Mouse (Mus musculus) midbrain, embryonic 10.5 days (tissue): ENCODE data around the gene Rcor2. TPM values are rescaled to one million over a fixed set of nuclear protein-coding genes. Genes with fewer than 3 reads are reported as not detected.

Experiments
- DNase-seq: peaks from one replicate; pipeline ENCODE4 v3.0.0-alpha.2; 2017; ENCODE audit warnings: low spot score
- H3K27ac ChIP-seq: fragments of 300-500 bp; sonication (generic); replicated peaks from 2 replicates; pipeline ENCODE4 v1.5.1; 2016; ENCODE audit warnings: mild to moderate bottlenecking
- H3K27me3 ChIP-seq: fragments of 300-500 bp; sonication (generic); 2 replicates; pipeline ENCODE4 v1.6.1; 2016; ENCODE audit warnings: low read depth, mild to moderate bottlenecking; ENCODE audit not compliant: poor library complexity, severe bottlenecking
- H3K36me3 ChIP-seq: fragments of 300-500 bp; sonication (generic); 2 replicates; pipeline ENCODE4 v1.6.1; 2016; ENCODE audit warnings: mild to moderate bottlenecking, moderate library complexity
- H3K4me1 ChIP-seq: fragments of 300-500 bp; sonication (generic); 2 replicates; pipeline ENCODE4 v1.6.1; 2016
- H3K4me3 ChIP-seq: fragments of 300-500 bp; sonication (generic); 2 replicates; pipeline ENCODE4 v1.5.1; 2016; ENCODE audit warnings: mild to moderate bottlenecking, moderate library complexity
- H3K9me3 ChIP-seq: fragments of 300-500 bp; sonication (generic); replicated peaks from 2 replicates; pipeline ENCODE4 v1.6.1; 2016; ENCODE audit warnings: mild to moderate bottlenecking
- WGBS: fragments of 180-500 bp; shearing (Covaris S2); methylation state at CpG from one replicate; pipeline ENCODE4 v1.1.7; 2016; 5-methylcytosine and 5-hydroxymethylcytosine counted together
- polyA plus RNA-seq: library from polyadenylated mRNA; unstranded; fragments of >200 nt; fragmentation: Nextera tagmentation; extraction: Ambion mirVana; gene quantifications from 2 replicates; pipeline ENCODE4 v1.2.1, GENCODE M21; 2016

The Rcor2 gene
- polyA plus RNA-seq, 1 experiment from 2014 or later, result 62.2 TPM

DNA sequence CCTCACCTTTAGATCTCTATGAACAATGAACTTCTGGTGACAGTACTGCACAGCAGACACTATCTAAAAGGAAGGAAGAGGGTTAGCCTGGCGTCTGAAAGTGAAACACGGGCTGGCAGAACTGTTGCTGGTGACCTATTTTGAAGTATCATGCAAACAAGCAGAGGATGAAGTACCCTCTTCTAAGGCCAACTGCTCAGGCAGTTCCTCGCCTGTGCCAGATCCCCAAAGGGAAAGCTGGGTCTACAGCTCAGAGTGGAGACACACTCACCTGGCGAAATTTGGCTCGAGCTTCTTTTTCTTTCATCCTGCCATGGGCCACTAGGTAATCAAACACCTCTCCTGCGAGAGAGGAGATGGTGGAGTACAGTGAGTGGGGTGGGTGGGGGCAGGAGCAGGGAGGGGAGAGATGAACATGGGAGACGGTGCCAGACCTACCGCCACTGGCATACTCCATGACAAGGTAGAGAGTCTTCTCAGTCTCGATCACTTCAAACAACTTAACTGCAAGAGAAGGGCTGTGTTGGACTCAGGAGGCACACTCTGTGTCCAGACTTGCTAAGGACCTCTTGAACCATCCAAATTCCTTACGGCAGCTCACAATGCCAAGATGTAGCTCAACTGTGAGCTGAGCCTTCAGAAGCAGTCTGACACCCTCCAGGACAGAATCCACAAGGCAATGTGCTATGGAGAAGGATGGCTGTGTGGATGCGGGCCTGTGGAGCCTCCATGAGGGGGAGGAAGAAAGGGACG is 19.6 kb downstream of the Rcor2 start:
- Histone ChIP-seq H3K9me3 (no peaks in the 10 kb centered on the region), H3K4me3 (no peak overlapping the region), H3K4me1 (no peaks in the 10 kb centered on the region), H3K27me3 (no peaks in the 10 kb centered on the region), H3K36me3 (peaks cover 85% of the 10 kb centered on the region), H3K27ac (no peak overlapping the region)
- 93% methylated on average over 12 of the region's 12 CpGs for WGBS
- DNase-seq, result no peak

DNA sequence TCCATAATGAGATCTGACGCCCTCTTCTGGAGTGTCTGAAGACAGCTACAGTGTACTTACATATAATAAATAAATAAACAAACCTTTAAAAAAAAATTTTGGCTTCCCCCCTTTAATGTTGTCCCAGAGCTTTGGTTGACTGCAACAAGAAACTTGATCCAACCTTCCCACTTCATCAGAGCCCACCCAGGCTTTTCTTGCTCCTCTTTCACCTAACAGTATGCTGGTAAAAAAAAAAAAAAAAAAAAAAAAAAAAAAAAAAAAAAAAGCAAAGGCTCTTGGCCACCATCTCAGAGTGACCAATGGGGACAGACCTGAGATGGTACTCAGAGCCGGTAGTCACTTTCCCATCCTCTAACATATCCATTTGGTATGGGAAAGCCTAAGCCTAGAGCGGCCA is 21.2 kb downstream of the Rcor2 start:
- WGBS, result 85% methylated on average over 3 of the region's 3 CpGs
- 0 out of 2 replicates have a peak, but pooled peaks cover 4% of the 10 kb centered on the region for H3K4me1 ChIP-seq
- no peaks in the 10 kb centered on the region for H3K27me3 ChIP-seq
- H3K9me3 ChIP-seq, result no peaks in the 10 kb centered on the region
- DNase-seq, result no peak
- peaks cover 70% of the 10 kb centered on the region for H3K36me3 ChIP-seq
- no peak overlapping the region for H3K27ac ChIP-seq
- H3K4me3 ChIP-seq, result no peak overlapping the region

- H3K4me1 ChIP-seq, result peaks cover 10% of the 10 kb centered on the region
- no peaks in the 10 kb centered on the region for H3K9me3 ChIP-seq
- no peak overlapping the region for H3K27ac ChIP-seq
- WGBS, result 81% methylated on average over 2 of the region's 2 CpGs
- DNase-seq, result no peak
- H3K27me3 ChIP-seq, result no peaks in the 10 kb centered on the region
- H3K36me3 ChIP-seq, result peaks cover 55% of the 10 kb centered on the region
- no peak overlapping the region for H3K4me3 ChIP-seq
Measured at GRCm38 (mm10) chr19:7289767-7290166, 22.6 kb downstream of the Rcor2 start.

GRCm38 (mm10) chr19:7291958-7292709 is 25.0 kb downstream of the Rcor2 start:
- H3K4me3 ChIP-seq, result no peak overlapping the region
- H3K9me3 ChIP-seq, result no peaks in the 10 kb centered on the region
- 87% methylated on average over 7 of the region's 7 CpGs for whole genome bisulfite sequencing
- H3K27me3 ChIP-seq, result no peaks in the 10 kb centered on the region
- no peak for DNase-seq
- H3K4me1 ChIP-seq, result peaks cover 17% of the 10 kb centered on the region
- no peak overlapping the region for H3K27ac ChIP-seq
- peaks cover 51% of the 10 kb centered on the region for H3K36me3 ChIP-seq

DNA sequence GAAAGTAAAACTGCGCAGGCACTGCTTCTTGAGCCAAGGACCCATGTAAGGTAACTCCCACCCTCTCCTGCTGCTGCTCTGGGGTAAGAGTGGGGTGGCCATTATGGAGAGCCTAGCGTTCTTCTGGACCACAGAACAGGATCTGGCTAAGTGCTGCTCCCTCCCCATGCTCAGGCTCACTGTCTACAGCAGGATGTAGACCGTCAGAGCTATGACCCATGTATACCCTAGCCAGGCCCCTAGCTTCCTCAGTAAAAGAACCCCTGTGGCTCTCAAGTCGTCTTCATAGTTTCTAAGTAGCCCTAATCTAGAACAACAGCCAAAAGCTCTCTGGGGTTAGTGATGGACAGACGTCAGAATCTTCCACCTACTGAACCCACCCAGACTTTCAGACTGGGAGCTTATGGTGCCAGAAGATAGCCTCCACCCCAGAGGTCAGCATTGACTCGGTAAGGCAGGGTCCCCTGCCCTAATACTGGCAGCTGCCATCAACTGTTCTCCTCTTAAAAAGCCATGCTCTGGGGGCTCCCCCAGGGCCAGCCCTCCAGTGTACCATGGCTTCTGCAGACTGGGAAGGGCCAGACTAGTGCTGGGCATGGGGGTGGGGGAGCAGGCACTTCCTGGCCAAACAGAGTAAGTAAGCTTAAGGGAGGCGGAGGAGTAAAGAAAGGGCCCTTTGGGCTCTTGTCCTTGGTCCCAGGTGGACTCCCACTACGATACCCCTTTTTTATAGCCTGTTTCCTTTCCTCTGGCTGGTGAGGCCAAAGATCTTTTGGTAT is 27.2 kb downstream of the Rcor2 start:
- no peaks in the 10 kb centered on the region for H3K27me3 ChIP-seq
- peaks cover 44% of the 10 kb centered on the region for H3K36me3 ChIP-seq
- H3K9me3 ChIP-seq, result no peaks in the 10 kb centered on the region
- peaks cover 17% of the 10 kb centered on the region for H3K4me1 ChIP-seq
- DNase-seq, result no peak
- H3K27ac ChIP-seq, result 0 out of 2 replicates have a peak overlapping the region, but pooled peaks have one; percentile 25
- H3K4me3 ChIP-seq, result no peak overlapping the region
- 75% methylated on average over 8 of the region's 8 CpGs for WGBS

DNA sequence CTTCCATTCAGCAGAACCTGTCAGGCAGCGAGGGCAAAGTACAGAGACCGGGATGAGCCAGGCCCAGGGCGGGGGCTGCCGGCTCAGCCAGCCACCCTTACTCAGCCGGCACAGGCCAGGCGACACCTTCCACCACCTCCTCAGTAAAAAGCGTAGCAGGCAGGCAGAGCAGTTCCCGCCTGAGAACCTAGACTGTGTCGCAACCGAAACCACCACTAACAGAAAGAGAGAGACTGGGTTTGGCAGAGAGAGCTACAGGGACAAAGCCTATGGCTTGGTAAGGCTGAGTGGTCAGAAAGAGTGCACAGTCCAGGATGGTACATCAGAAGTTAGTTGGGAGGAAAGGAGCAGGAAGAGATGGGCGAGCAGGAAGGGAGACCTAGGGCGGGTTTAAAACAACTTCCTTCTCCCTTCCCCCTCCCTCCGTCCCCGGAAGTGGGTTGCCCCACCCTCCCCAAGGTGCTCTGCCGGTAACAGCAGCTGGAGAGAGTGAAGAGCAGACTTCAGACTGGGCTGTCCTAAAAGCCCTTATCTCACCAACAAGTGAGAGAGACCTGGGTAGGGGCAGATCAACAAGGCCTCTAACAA is 28.0 kb downstream of the Rcor2 start:
- no peaks in the 10 kb centered on the region for H3K9me3 ChIP-seq
- peaks cover 17% of the 10 kb centered on the region for H3K4me1 ChIP-seq
- peak overlapping the region; percentile 25; the same call in 1 of the 2 replicates for H3K27ac ChIP-seq
- H3K36me3 ChIP-seq, result peaks cover 40% of the 10 kb centered on the region
- 0 out of 2 replicates have a peak overlapping the region, but pooled peaks have one; percentile 2 for H3K4me3 ChIP-seq
- no peak for DNase-seq
- WGBS, result 79% methylated on average over 15 of the region's 15 CpGs
- H3K27me3 ChIP-seq, result no peaks in the 10 kb centered on the region

- no peak overlapping the region for H3K27ac ChIP-seq
- H3K4me3 ChIP-seq, result no peak overlapping the region
- H3K9me3 ChIP-seq, result no peaks in the 10 kb centered on the region
- DNase-seq, result no peak
- H3K36me3 ChIP-seq, result peaks cover 36% of the 10 kb centered on the region
- peaks cover 17% of the 10 kb centered on the region for H3K4me1 ChIP-seq
- WGBS, result 91% methylated on average over 4 of the region's 4 CpGs
- no peaks in the 10 kb centered on the region for H3K27me3 ChIP-seq
Measured at GRCm38 (mm10) chr19:7295959-7296358, 28.8 kb downstream of the Rcor2 start.

GRCm38 (mm10) chr19:7299052-7299451 is 31.9 kb downstream of the Rcor2 start:
- Histone ChIP-seq H3K27me3 (no peaks in the 10 kb centered on the region), H3K9me3 (no peaks in the 10 kb centered on the region), H3K36me3 (peaks cover 55% of the 10 kb centered on the region), H3K4me3 (no peak overlapping the region), H3K4me1 (peaks cover 12% of the 10 kb centered on the region), H3K27ac (no peak overlapping the region)
- DNase-seq, result no peak

DNA sequence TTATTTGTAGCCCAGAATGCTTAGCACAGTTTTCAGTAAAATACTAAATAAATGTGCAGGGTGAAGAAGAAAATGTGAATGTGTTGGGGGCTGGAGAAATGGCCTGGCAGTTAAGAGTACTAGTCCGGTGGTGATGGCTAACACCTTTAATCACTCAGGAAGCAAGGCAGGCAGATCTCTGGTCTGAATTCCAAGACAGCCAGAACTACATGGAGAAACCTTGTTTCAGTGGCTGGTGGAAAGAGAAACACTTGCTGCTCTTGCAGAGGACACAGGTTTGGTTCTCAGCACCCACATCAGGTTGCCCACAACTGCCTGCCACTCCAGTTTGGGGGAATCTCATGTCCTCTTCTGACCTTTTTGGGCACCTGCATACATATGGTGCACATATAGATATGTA is 33.0 kb downstream of the Rcor2 start:
- H3K27me3 ChIP-seq, result no peaks in the 10 kb centered on the region
- no peak overlapping the region for H3K27ac ChIP-seq
- WGBS, result 97% methylated on average over 1 of the region's 1 CpGs
- no peak for DNase-seq
- H3K4me3 ChIP-seq, result no peak overlapping the region
- H3K4me1 ChIP-seq, result peaks cover 4% of the 10 kb centered on the region; the same call in 1 of the 2 replicates
- H3K36me3 ChIP-seq, result peaks cover 52% of the 10 kb centered on the region
- H3K9me3 ChIP-seq, result no peaks in the 10 kb centered on the region

DNA sequence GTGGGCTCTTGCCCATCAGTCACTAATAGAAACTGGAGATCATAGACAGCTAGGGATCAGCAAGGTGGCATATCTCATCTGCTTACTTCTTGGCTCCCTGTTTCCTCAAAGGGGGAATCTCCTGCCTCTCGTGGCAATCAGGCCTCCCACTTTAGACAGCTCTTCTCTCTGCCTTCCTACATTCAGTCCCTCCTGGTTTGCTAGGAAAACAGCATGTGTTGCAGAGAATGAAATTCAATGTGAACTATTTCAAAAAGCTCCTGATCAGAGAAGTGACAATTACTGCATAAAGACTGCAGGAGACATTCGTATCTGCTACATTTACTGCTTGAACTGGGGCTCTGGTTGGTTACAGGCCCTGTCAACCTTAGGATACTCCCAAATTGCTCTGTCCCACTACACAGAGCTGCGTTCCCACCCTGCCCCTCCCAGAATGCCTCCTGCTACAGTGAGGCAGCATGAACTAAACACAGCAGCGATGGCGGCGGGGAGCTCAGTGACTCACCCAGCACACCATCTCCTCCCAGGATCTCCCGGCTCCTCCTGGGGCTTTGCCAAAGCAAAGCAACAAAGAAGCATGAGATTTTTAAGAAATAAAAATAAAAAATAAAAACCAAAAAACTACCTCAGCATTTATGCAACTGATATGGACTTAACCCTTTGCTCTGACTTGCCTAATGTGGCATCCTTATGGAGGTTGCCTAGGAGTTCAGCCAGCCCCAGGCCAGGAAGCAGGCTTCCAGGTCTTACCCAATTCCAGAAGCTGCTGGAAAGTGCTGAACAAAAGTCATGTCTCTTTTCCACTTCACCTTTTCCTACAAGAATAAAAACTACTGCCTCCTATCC is 34.7 kb downstream of the Rcor2 start:
- Histone ChIP-seq H3K27ac (no peak overlapping the region), H3K27me3 (no peaks in the 10 kb centered on the region), H3K9me3 (no peaks in the 10 kb centered on the region), H3K4me3 (no peak overlapping the region), H3K36me3 (peaks cover 46% of the 10 kb centered on the region), H3K4me1 (no peaks in the 10 kb centered on the region)
- no peak for DNase-seq
- WGBS, result 96% methylated on average over 7 of the region's 7 CpGs

DNA sequence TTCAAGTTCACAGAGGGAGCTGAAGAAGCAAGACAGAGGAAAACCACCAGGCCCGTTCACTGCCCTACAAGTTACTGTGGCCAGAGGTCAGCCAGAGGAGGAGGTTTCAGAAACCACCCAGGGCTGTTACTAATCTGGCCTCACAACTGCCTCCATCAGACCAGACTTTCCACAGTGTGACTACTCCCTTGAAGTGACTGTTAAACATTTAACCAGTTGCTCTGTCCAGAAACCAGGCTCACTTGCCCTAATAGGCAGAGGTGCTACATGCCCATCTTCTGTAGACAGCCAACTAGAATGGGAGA is 35.3 kb downstream of the Rcor2 start:
- H3K4me3 ChIP-seq, result no peak overlapping the region
- H3K9me3 ChIP-seq, result no peaks in the 10 kb centered on the region
- H3K4me1 ChIP-seq, result peaks cover 5% of the 10 kb centered on the region
- DNase-seq, result no peak
- no peaks in the 10 kb centered on the region for H3K27me3 ChIP-seq
- 83% methylated on average over 1 of the region's 1 CpGs for WGBS
- peaks cover 42% of the 10 kb centered on the region for H3K36me3 ChIP-seq
- H3K27ac ChIP-seq, result no peak overlapping the region

DNA sequence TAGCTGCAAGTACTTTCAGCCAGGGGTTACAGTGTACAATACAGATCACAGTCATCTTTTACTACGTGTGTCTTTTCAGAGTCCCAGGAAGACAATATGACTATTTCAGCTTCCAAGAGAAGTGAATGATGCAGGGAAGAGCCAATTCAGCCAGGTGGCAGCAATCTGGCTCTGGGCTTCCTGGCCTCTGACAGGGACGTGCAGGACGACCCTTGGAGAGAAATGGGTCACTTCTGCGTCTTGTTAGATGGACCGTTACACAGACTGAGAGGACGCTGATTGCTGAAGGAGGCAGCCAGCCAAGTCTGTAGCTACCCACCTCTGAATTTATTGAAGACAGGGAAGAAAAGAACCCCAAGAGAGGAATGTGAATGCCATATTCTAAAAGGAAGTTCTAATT is 36.7 kb downstream of the Rcor2 start:
- Histone ChIP-seq H3K27me3 (no peaks in the 10 kb centered on the region), H3K4me1 (peaks cover 18% of the 10 kb centered on the region), H3K36me3 (peaks cover 39% of the 10 kb centered on the region), H3K9me3 (no peaks in the 10 kb centered on the region), H3K27ac (no peak overlapping the region), H3K4me3 (no peak overlapping the region)
- DNase-seq, result no peak
- WGBS, result 90% methylated on average over 6 of the region's 6 CpGs
